Mouse (Mus musculus): ENCODE data around the gene Nkain2. TPM values are rescaled to one million over a fixed set of nuclear protein-coding genes. Genes with fewer than 3 reads are reported as not detected.
"Not testable (repeated sequence)": the region's sequence is repeated elsewhere in the genome, so short reads cannot be mapped to it uniquely, and the experiment has no call there.

Gene Nkain2
- polyA plus RNA-seq, 1 experiment from 2014 or later, result 0.87 TPM

DNA sequence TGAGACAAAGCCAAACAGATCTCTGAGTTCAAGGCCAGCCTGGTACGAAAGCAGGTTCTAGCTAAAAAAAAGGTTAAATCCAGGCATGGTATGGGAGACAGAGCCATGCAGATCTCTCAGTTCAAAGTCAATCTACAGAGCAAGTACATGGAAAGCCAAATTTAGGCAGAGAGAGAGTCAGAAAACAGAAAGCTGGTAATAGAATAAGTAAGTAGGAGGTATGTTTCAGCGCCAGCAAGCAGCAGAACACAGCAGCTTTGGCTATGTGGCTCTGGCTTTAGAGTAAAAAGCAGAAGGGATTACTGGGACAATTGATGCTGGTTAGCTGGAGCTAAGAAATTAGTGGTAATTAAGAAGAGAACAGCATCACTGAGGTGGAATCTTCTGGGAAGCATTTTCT is 151.3 kb downstream of the Nkain2 start:
- no peak overlapping the region for H3K4me2 ChIP-seq (replicated peaks; ENCODE audit: low read depth)
- 82% methylated on average over 2 of the region's 2 CpGs for WGBS
- H3K9me3 ChIP-seq (ENCODE audit: control insufficient read depth, low read length), result no peaks in the 10 kb centered on the region
- no peak for TF ChIP-seq EP300 (optimal IDR thresholded peaks at IDR 0.05)
- TF ChIP-seq CTCF (IDR thresholded peaks at IDR 0.05; ENCODE audit: low read depth), result no peak
- H3K27ac ChIP-seq (replicated peaks), result no peak overlapping the region
- no peaks in the 10 kb centered on the region for H3K36me3 ChIP-seq (ENCODE audit: control insufficient read depth, insufficient read depth, low read length)
- H3K4me3 ChIP-seq (ENCODE audit: low read depth, low read length), result no peak overlapping the region
- DNase-seq (ENCODE audit: low spot score) (no peak), ATAC-seq (ENCODE audit: low FRiP score, low TSS enrichment) (no peak)
- no peak overlapping the region for H3K9ac ChIP-seq (ENCODE audit: low read length)
- no peaks in the 10 kb centered on the region for H3K27me3 ChIP-seq (ENCODE audit: control insufficient read depth, insufficient read depth, low read length)
- H3K4me1 ChIP-seq (replicated peaks; ENCODE audit: control insufficient read depth, insufficient read depth), result no peaks in the 10 kb centered on the region

DNA sequence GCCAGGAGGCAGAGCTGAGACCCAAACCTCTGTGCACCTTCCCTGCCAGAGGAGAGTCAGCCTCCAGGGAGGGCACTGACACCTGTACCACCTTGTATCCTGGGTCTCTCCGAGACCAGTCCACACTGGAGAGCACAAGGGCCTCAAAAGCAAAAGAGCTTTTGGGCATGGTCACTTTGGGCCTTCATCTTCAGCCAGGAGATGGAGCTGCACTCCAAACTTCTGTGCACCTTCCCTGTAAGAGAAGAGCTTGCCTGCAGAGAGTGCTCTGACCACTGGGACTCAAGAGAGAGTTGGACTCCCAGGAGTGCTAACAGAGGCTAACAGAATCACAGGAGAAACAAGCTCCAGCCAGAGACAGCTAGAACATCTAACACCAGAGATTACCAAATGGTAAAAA is 183.7 kb downstream of the Nkain2 start:
- 67% methylated on average over 1 of the region's 1 CpGs for WGBS
- not testable (repeated sequence) for H3K9ac ChIP-seq (ENCODE audit: low read length)

GRCm38 (mm10) chr10:32696661-32697060 is 193.6 kb downstream of the Nkain2 start:
- TF ChIP-seq EP300 (optimal IDR thresholded peaks at IDR 0.05), result no peak
- no peak for TF ChIP-seq CTCF (IDR thresholded peaks at IDR 0.05; ENCODE audit: low read depth)
- no peak overlapping the region for H3K4me3 ChIP-seq (ENCODE audit: low read depth, low read length)
- H3K9ac ChIP-seq (ENCODE audit: low read length), result no peak overlapping the region
- no peaks in the 10 kb centered on the region for H3K27me3 ChIP-seq (ENCODE audit: control insufficient read depth, insufficient read depth, low read length)
- no peaks in the 10 kb centered on the region for H3K36me3 ChIP-seq (ENCODE audit: control insufficient read depth, insufficient read depth, low read length)
- WGBS, result 79% methylated on average over 2 of the region's 2 CpGs
- no peak overlapping the region for H3K27ac ChIP-seq (replicated peaks)
- H3K4me1 ChIP-seq (replicated peaks; ENCODE audit: control insufficient read depth, insufficient read depth), result no peaks in the 10 kb centered on the region
- DNase-seq (ENCODE audit: low spot score) (no peak), ATAC-seq (ENCODE audit: low FRiP score, low TSS enrichment) (no peak)
- H3K4me2 ChIP-seq (replicated peaks; ENCODE audit: low read depth), result no peak overlapping the region
- H3K9me3 ChIP-seq (ENCODE audit: control insufficient read depth, low read length), result no peaks in the 10 kb centered on the region

More for the DNA sequence above, 183.7 kb downstream of the Nkain2 start:
- not testable (repeated sequence) for ATAC-seq (ENCODE audit: low FRiP score, low TSS enrichment); DNase-seq (ENCODE audit: low spot score); H3K27ac ChIP-seq (replicated peaks); H3K9me3 ChIP-seq (ENCODE audit: control insufficient read depth, low read length); H3K27me3 ChIP-seq (ENCODE audit: control insufficient read depth, insufficient read depth, low read length); H3K4me1 ChIP-seq (replicated peaks; ENCODE audit: control insufficient read depth, insufficient read depth); H3K36me3 ChIP-seq (ENCODE audit: control insufficient read depth, insufficient read depth, low read length); H3K4me3 ChIP-seq (ENCODE audit: low read depth, low read length); H3K4me2 ChIP-seq (replicated peaks; ENCODE audit: low read depth)

GRCm38 (mm10) chr10:32684548-32684947 is 205.7 kb downstream of the Nkain2 start:
- H3K4me1 ChIP-seq (replicated peaks; ENCODE audit: control insufficient read depth, insufficient read depth), result no peaks in the 10 kb centered on the region
- H3K27ac ChIP-seq (replicated peaks), result no peak overlapping the region
- ATAC-seq (ENCODE audit: low FRiP score, low TSS enrichment), result no peak
- TF ChIP-seq EP300 (optimal IDR thresholded peaks at IDR 0.05), result no peak
- no peak for TF ChIP-seq CTCF (IDR thresholded peaks at IDR 0.05; ENCODE audit: low read depth)
- no peak overlapping the region for H3K4me2 ChIP-seq (replicated peaks; ENCODE audit: low read depth)
- H3K27me3 ChIP-seq (ENCODE audit: control insufficient read depth, insufficient read depth, low read length), result no peaks in the 10 kb centered on the region
- H3K9me3 ChIP-seq (ENCODE audit: control insufficient read depth, low read length), result no peaks in the 10 kb centered on the region
- H3K36me3 ChIP-seq (ENCODE audit: control insufficient read depth, insufficient read depth, low read length), result no peaks in the 10 kb centered on the region
- no peak overlapping the region for H3K4me3 ChIP-seq (ENCODE audit: low read depth, low read length)
- no peak overlapping the region for H3K9ac ChIP-seq (ENCODE audit: low read length)
- no peak for DNase-seq (ENCODE audit: low spot score)

- H3K4me1 ChIP-seq (replicated peaks; ENCODE audit: control insufficient read depth, insufficient read depth), result no peaks in the 10 kb centered on the region
- H3K9ac ChIP-seq (ENCODE audit: low read length), result no peak overlapping the region
- WGBS, result 76% methylated on average over 3 of the region's 3 CpGs
Measured at GRCm38 (mm10) chr10:32640256-32640655, 250.0 kb downstream of the Nkain2 start.

GRCm38 (mm10) chr10:32639173-32639572 is 251.1 kb downstream of the Nkain2 start:
- no peak for DNase-seq (ENCODE audit: low spot score)
- Histone ChIP-seq H3K9me3 (ENCODE audit: control insufficient read depth, low read length) (no peaks in the 10 kb centered on the region), H3K27me3 (ENCODE audit: control insufficient read depth, insufficient read depth, low read length) (no peaks in the 10 kb centered on the region), H3K9ac (ENCODE audit: low read length) (no peak overlapping the region), H3K4me1 (replicated peaks; ENCODE audit: control insufficient read depth, insufficient read depth) (no peaks in the 10 kb centered on the region), H3K36me3 (ENCODE audit: control insufficient read depth, insufficient read depth, low read length) (no peaks in the 10 kb centered on the region), H3K4me2 (replicated peaks; ENCODE audit: low read depth) (no peak overlapping the region), H3K27ac (replicated peaks) (no peak overlapping the region), H3K4me3 (ENCODE audit: low read depth, low read length) (no peak overlapping the region)
- TF ChIP-seq EP300 (optimal IDR thresholded peaks at IDR 0.05) (no peak), CTCF (IDR thresholded peaks at IDR 0.05; ENCODE audit: low read depth) (no peak)
- ATAC-seq (ENCODE audit: low FRiP score, low TSS enrichment), result no peak

More at GRCm38 (mm10) chr10:32640256-32640655, 250.0 kb downstream of the Nkain2 start:
- no peak for ATAC-seq (ENCODE audit: low FRiP score, low TSS enrichment)
- H3K4me2 ChIP-seq (replicated peaks; ENCODE audit: low read depth), result no peak overlapping the region
- no peak overlapping the region for H3K4me3 ChIP-seq (ENCODE audit: low read depth, low read length)
- H3K9me3 ChIP-seq (ENCODE audit: control insufficient read depth, low read length), result no peaks in the 10 kb centered on the region
- no peak for TF ChIP-seq CTCF (IDR thresholded peaks at IDR 0.05; ENCODE audit: low read depth)
- no peak for TF ChIP-seq EP300 (optimal IDR thresholded peaks at IDR 0.05)
- no peak overlapping the region for H3K27ac ChIP-seq (replicated peaks)
- H3K27me3 ChIP-seq (ENCODE audit: control insufficient read depth, insufficient read depth, low read length), result no peaks in the 10 kb centered on the region
- H3K36me3 ChIP-seq (ENCODE audit: control insufficient read depth, insufficient read depth, low read length), result no peaks in the 10 kb centered on the region
- DNase-seq (ENCODE audit: low spot score), result no peak
